Mouse (Mus musculus): ENCODE measurements at regions not wholly inside any gene's neighbourhood (a gene's known extent, or its start where the extent isn't known, plus 50 kb on each side); places are given as distances from the start of the nearest gene placed in this dataset.

- TF ChIP-seq GATA1 (IDR thresholded peaks at IDR 0.05; ENCODE audit: borderline replicate concordance, low read length) (no peak), CTCF (IDR thresholded peaks at IDR 0.05; ENCODE audit: low read depth, low read length) (no peak), TAL1 (conservative IDR thresholded peaks at IDR 0.05; ENCODE audit: low read depth, low read length) (no peak), POLR2AphosphoS5 (IDR thresholded peaks at IDR 0.05; ENCODE audit: insufficient replicate concordance, low read depth, low read length) (no peak), GATA2 (IDR thresholded peaks at IDR 0.05; ENCODE audit: borderline replicate concordance, low read depth, low read length) (no peak)
Observed at GRCm38 (mm10) chr12:117365181-117365580, 151.1 kb upstream of the Rapgef5 start.
